Mouse (Mus musculus) kidney, adult 2 months (tissue): ENCODE measurements around the gene Adm. TPM values are rescaled to one million over a fixed set of nuclear protein-coding genes. Genes with fewer than 3 reads are reported as not detected.

Experiments
- DNase-seq: peaks from one replicate; pipeline ENCODE4 v3.0.0; 2021
- H3K27ac ChIP-seq: fragments of 200-500 bp; 2 replicates; pipeline ENCODE4 v1.5.1; 2012; ENCODE audit warnings: low read depth, low read length, control low read depth, inconsistent platforms; ENCODE audit not compliant: insufficient read depth
- H3K27me3 ChIP-seq: fragments of 200-500 bp; replicated peaks from 2 replicates; pipeline ENCODE4 v1.6.1; 2012; ENCODE audit warnings: mild to moderate bottlenecking, moderate library complexity, low read length, inconsistent platforms; ENCODE audit not compliant: control insufficient read depth, insufficient read depth
- H3K36me3 ChIP-seq: fragments of 200-500 bp; 2 replicates; pipeline ENCODE4 v1.6.1; 2012; ENCODE audit warnings: mild to moderate bottlenecking, moderate library complexity, low read length, inconsistent platforms; ENCODE audit not compliant: control insufficient read depth, insufficient read depth
- H3K4me1 ChIP-seq: fragments of 200-500 bp; 2 replicates; pipeline ENCODE4 v1.6.1; 2011; ENCODE audit warnings: low read length; ENCODE audit not compliant: control insufficient read depth, insufficient read depth
- H3K4me3 ChIP-seq: fragments of 200-500 bp; 2 replicates; pipeline ENCODE4 v1.5.1; 2011; ENCODE audit warnings: mild to moderate bottlenecking, low read depth, low read length, control low read depth; ENCODE audit not compliant: insufficient read depth
- CTCF ChIP-seq: fragments of 200-500 bp; conservative IDR thresholded peaks from 2 replicates; pipeline ENCODE4 v1.5.1; 2011; ENCODE audit warnings: low read depth, mild to moderate bottlenecking, control low read depth, low read length, moderate library complexity, mixed read lengths; ENCODE audit not compliant: insufficient read depth, insufficient read length
- POLR2A ChIP-seq: fragments of 200-500 bp; IDR thresholded peaks from one replicate; pipeline ENCODE4 v1.6.1; 2011; ENCODE audit warnings: low read depth, low read length, control low read depth
- WGBS: fragments of 180-500 bp; shearing (Covaris S2); methylation state at CpG from one replicate; pipeline ENCODE4 v1.1.7; 2018; 5-methylcytosine and 5-hydroxymethylcytosine counted together
- polyA plus RNA-seq: library from polyadenylated mRNA; depleted of rRNA; stranded (reverse); fragments of >200 nt; gene quantifications from 2 replicates; pipeline ENCODE4 v1.2.3, GENCODE M21; 2012

The Adm gene
- polyA plus RNA-seq, 1 experiment: 12.0 TPM

GRCm38 (mm10) chr7:110628611-110629354 lies 1.3 kb downstream of the Adm start:
- 3% methylated on average over 33 of the region's 33 CpGs for WGBS
- peaks cover 24% of the 10 kb centered on the region; the same call in 1 of the 2 replicates for H3K4me1 ChIP-seq
- no peaks in the 10 kb centered on the region for H3K27me3 ChIP-seq
- H3K27ac ChIP-seq: no peak overlapping the region
- no peaks in the 10 kb centered on the region for H3K36me3 ChIP-seq
- TF ChIP-seq CTCF (0 out of 2 replicates have a peak, but pooled peaks have one; percentile 20), POLR2A (no peak)
- peak; percentile 65 for DNase-seq
- peak overlapping the region; percentile 76 for H3K4me3 ChIP-seq

- Histone ChIP-seq H3K27me3 (no peaks in the 10 kb centered on the region), H3K4me3 (peak overlapping the region; percentile 49), H3K36me3 (no peaks in the 10 kb centered on the region), H3K4me1 (peaks cover 24% of the 10 kb centered on the region; the same call in 1 of the 2 replicates), H3K27ac (peak overlapping the region; percentile 27)
- WGBS: 4% methylated on average over 36 of the region's 36 CpGs
- no peak for TF ChIP-seq POLR2A
- peak; percentile 91 for TF ChIP-seq CTCF
- DNase-seq: peak; percentile 91
Measured at GRCm38 (mm10) chr7:110629892-110630666, 2.6 kb downstream of the Adm start.

- TF ChIP-seq CTCF: no peak
- no peak for TF ChIP-seq POLR2A
- Histone ChIP-seq H3K27me3 (no peaks in the 10 kb centered on the region), H3K27ac (peak overlapping the region; percentile 27; the same call in 1 of the 2 replicates), H3K36me3 (no peaks in the 10 kb centered on the region), H3K4me1 (peaks cover 18% of the 10 kb centered on the region; the same call in 1 of the 2 replicates), H3K4me3 (no peak overlapping the region)
- WGBS: 51% methylated on average over 16 of the region's 16 CpGs
- DNase-seq: peak; percentile 78
Measured at GRCm38 (mm10) chr7:110631136-110631888, 3.9 kb downstream of the Adm start.

- no peaks in the 10 kb centered on the region for H3K27me3 ChIP-seq
- DNase-seq: peak; percentile 76
- TF ChIP-seq POLR2A: no peak
- no peak for TF ChIP-seq CTCF
- H3K27ac ChIP-seq: peak overlapping the region; percentile 75
- H3K36me3 ChIP-seq: no peaks in the 10 kb centered on the region
- H3K4me1 ChIP-seq: peaks cover 25% of the 10 kb centered on the region
- no peak overlapping the region for H3K4me3 ChIP-seq
- 36% methylated on average over 3 of the region's 3 CpGs for WGBS
Measured at GRCm38 (mm10) chr7:110635929-110636328, 8.5 kb downstream of the Adm start.

- Histone ChIP-seq H3K27ac (peak overlapping the region; percentile 75), H3K4me3 (no peak overlapping the region), H3K36me3 (no peaks in the 10 kb centered on the region), H3K27me3 (no peaks in the 10 kb centered on the region), H3K4me1 (peaks cover 23% of the 10 kb centered on the region)
- 18% methylated on average over 1 of the region's 1 CpGs for WGBS
- TF ChIP-seq CTCF (no peak), POLR2A (no peak)
- DNase-seq: peak; percentile 61
Measured at GRCm38 (mm10) chr7:110636559-110636958, 9.1 kb downstream of the Adm start.

- WGBS: 32% methylated on average over 17 of the region's 17 CpGs
- no peaks in the 10 kb centered on the region for H3K27me3 ChIP-seq
- TF ChIP-seq CTCF (no peak), POLR2A (no peak)
- H3K4me3 ChIP-seq: no peak overlapping the region
- H3K4me1 ChIP-seq: peaks cover 15% of the 10 kb centered on the region
- peak overlapping the region; percentile 92 for H3K27ac ChIP-seq
- peak; percentile 71 for DNase-seq
- H3K36me3 ChIP-seq: no peaks in the 10 kb centered on the region
Measured at GRCm38 (mm10) chr7:110638305-110639110, 11.0 kb downstream of the Adm start.
